Mouse (Mus musculus): ENCODE measurements around the gene Prr5l.

GRCm38 (mm10) chr2:101757806-101758205 lies 125.0 kb downstream of the Prr5l start:
- TF ChIP-seq CTCF (IDR thresholded peaks at IDR 0.05; ENCODE audit: low read depth) (no peak), EP300 (optimal IDR thresholded peaks at IDR 0.05) (no peak)
